Mouse (Mus musculus): ENCODE data around the gene Aff1. TPM values are rescaled to one million over a fixed set of nuclear protein-coding genes. Genes with fewer than 3 reads are reported as not detected.
A peak's percentile ranks its signal among the peaks of the same experiment; 100 is the strongest.

Aff1 gene
- total RNA-seq (2015) (78.6 and 86.8 TPM in 2 replicates), total RNA-seq (2017) (34.1 and 44.3 TPM in 2 replicates)

DNA sequence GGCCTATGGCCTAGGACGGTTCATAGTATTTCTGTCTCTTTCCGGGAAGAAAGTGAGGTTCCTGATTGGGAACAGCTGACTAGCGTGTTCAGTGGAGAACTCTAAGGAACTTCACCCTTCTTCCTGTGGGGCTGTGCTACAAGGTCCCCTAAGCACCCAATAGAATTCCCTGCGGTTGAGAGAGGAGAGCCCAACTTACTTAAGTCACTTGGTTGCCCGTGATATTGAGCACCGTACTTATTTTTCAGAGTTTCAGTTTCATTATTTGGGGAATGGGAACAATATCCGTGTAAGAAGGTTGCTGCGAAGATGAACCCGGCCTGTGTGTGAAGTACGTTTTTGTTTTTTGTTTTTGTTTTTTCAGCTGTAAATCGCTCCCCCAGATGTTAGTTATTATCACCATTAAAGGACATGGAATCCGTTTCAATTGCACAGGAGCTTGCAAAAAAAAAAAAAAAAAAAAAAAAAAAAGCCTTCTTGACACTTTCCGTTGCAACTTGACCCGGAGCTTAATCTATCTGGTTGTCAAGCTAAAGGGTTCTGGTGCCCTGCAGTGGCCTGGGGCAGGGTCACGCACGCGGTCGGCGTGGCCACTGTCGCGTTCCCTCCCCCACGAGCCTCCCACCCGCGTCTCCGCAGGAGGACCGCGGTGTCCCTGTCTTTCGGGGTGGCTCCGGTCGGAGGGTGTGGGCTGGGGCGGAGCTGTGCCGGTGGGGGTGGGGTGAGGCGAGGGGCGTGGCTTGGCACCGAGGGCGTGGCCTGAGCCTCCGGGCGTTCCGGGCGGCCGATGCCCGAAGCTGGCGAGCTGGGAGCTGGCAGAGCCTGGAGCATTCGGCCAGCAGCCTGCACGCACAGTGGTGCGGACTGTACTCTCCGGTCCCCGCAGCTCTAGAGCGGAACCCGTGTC is at the start of gene Aff1:
Gene Aff1, plus strand, starts transcription at position 751 of the 907 bp plus-strand sequence.
- ATAC-seq (replicated peaks; ENCODE audit: poor library complexity), result peak; percentile 80

DNA sequence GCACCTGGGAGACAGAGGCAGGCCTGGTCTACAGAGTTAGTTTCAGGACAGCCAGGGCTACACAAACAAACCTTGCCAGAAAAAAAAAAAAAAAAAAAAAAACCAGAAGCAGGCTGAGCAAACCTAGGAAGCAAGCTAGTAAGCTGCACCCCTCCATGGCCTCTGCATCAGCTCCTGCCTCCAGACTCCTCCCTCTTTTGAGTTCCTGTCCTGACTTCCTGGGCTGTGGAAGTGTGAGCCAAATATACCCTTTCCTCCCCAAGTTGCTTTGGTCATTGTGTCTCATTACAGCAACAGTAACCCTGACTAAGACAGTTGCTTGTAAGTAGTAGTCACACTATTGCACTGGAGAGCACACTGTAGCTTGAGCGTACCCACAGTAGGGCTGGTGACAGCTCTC is 48.0 kb upstream of the Aff1 start:
- ATAC-seq (replicated peaks; ENCODE audit: poor library complexity), result 0 out of 2 replicates have a peak, but pooled peaks have one; percentile 20

GRCm38 (mm10) chr5:103647320-103647719 is 44.9 kb upstream of the Aff1 start:
- no peak for ATAC-seq (replicated peaks; ENCODE audit: poor library complexity)

- peak; percentile 65 for ATAC-seq (replicated peaks; ENCODE audit: poor library complexity)
Measured at GRCm38 (mm10) chr5:103654225-103654624, 37.9 kb upstream of the Aff1 start.

DNA sequence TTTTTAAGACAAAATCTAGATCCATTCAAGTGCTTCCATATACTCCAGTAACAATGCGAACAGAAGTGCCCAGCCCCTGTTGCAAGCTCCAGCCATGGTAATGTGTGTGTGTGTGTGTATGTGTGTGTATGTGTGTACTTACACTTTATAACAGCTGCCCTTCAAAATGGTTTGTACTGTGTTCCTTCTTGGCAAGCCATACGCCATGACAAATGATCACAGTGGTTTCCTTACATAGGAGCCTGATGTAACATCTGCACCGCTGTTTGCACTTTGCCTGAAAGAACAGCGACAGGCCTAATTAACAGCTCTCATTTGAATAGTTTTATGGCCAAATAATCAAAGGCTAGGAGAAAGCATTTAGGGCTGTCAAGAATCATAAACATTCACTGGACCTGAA is 37.4 kb upstream of the Aff1 start:
- no peak for ATAC-seq (replicated peaks; ENCODE audit: poor library complexity)

DNA sequence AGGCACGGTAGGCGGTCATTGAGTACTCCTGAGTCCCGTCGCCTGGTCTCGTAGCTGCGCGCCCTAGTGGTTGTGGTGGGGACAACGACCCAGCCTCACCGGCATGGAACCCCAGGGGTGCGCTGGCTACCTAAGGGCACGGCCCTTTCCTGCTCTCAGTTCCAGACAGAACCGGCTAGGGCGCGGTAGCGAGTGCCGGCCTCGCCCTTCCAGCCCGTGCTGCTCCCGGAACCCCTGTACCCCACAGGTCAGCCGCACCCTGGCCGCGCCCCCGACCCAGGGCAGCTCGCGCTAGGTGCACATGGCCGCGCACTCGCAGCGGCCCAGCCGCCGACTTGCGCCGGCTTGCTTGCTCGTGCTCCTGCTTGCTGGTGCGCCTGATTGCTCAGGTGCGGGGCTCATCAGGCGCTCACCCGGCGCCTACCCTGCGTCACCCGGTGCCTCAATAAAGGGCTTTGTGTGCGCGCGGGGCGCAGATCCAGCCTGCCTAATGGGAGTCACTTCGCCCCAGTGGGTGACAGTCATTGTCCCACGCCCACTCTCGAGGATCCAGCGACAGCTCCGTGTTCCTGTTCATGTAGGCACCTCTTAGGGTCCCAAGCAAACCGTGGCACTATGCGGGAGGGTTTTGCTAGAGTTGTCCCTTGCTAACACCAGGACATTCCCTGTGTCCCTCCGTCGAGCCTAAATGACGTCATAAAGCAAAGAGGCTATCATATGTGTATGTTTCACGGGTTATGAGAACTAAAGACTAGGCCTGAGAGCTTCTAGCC is 36.6 kb upstream of the Aff1 start, which contains the start of gene 1700016H13Rik:
Gene 1700016H13Rik, minus strand, starts transcription at position 665 of the 773 bp plus-strand sequence.
- ATAC-seq (replicated peaks; ENCODE audit: poor library complexity), result peak; percentile 81

- peak; percentile 32; the same call in 1 of the 2 replicates for ATAC-seq (replicated peaks; ENCODE audit: poor library complexity)
Measured at GRCm38 (mm10) chr5:103658921-103659320, 33.3 kb upstream of the Aff1 start.

GRCm38 (mm10) chr5:103659571-103659970 is 32.6 kb upstream of the Aff1 start:
- peak; percentile 59 for ATAC-seq (replicated peaks; ENCODE audit: poor library complexity)

DNA sequence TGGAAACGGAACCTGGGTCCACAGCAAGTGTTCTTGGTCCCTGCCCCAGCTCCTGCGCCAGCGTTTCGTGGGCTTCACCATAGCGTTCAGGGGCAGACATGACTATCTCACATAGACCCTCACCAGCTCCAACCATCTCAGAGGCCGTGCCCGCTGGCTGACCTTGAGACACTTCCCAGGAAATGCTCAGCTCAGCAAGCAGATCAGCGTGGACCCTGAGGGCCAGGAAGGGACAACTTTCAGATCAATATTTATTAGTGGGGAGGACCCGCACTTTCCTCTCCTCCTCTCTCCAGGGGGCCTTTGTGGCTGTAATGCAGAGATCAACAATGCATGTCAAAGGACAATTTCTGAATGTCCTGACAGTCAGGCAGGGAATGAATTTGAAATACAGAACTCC is 27.2 kb upstream of the Aff1 start:
- no peak for ATAC-seq (replicated peaks; ENCODE audit: poor library complexity)

- no peak for ATAC-seq (replicated peaks; ENCODE audit: poor library complexity)
Measured at GRCm38 (mm10) chr5:103665876-103666275, 26.3 kb upstream of the Aff1 start.

DNA sequence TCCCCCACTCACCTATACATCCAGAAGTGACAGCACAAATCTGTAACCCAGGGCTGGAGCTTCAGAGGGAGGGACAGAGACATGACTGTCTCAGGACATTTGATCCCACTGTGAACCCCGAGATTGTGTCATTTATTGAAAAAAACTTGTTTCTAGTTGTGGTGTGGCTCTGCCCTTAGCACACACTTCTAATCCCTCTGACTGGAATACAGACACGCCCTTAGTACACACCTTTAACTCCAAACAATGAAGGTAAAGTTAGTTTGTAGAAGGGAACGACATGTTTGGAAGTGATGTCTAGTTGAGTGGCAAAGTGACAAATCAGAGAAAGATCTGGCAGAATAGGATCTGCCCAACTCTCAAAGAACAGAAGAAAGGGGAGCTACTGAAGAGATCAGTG is 20.3 kb upstream of the Aff1 start:
- ATAC-seq (replicated peaks; ENCODE audit: poor library complexity), result no peak

DNA sequence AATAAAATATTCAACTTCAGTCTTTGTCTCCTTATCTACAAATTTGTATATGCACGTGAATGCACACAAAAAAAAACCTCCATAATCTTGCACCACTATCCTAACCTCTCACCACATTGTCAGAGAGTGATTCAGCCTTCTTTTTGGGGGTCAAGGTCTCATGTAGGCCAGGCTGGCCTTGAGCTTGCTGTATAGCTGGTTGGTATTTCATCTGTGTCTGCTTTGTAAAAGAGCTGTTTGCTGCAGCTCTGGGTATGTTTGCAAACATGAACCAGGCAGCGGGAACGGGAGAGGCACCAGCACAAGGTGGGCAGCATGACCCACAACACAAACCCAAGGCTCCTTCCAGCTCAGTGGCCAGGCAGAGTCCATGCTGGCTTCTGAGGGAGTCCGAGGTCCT is 18.6 kb upstream of the Aff1 start:
- ATAC-seq (replicated peaks; ENCODE audit: poor library complexity), result no peak

DNA sequence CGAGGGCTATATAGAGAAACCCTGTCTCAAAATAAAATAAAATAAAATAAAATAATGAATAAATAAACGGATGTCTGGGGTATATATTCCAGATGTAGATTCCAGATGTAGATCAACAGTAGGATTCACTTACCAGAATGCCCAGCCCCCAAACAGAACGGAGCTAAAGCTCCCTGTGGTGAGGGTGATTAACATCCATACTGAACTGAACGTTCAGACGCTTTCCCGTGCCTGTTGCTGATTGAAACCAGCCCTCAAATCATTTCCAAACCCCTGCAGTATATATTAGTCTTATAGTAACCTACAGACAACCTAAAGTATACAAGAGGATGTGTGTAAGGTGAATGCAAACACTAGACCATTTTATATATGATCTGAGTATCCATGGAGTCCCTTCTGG is 17.7 kb upstream of the Aff1 start:
- ATAC-seq (replicated peaks; ENCODE audit: poor library complexity), result no peak

GRCm38 (mm10) chr5:103676289-103676881 is 15.8 kb upstream of the Aff1 start:
- no peak for ATAC-seq (replicated peaks; ENCODE audit: poor library complexity)

DNA sequence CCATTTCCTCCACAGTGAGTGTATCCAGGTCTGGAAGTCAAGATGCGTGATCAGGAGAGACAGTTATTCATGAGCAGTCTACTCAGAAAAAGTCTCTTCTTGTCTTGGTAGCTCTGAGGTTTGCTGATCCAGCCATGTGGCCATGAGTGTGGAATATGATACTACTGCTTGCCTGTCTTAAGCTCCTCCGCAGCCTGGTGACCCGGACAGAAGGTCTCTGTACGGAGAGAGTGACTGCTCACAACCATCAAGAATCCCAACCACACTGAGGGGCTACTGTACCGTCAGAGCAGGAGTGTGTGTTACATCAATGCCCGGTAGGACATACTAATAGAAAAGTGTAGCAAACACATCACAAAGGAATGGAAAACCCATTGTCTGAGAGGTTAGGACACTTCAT is 14.3 kb upstream of the Aff1 start:
- no peak for ATAC-seq (replicated peaks; ENCODE audit: poor library complexity)

DNA sequence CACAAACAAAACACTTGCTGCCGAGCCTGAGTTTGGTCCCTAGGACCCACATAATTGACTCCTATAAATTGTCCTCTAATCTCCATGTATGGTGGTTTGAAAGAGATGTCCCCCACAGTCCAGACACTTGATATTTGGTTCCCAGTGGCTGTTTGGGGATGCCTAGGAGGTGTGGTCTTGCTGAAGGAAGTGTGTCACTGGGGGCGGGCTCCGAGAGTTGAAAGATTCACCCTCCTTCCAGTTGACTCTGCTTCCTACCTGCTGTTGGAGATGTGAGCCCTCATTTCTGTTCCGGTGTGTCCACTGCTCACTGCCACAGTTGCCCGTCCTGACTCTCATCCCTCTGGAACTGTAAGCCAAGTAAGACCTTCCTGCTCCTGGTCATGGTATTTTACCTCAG is 13.2 kb upstream of the Aff1 start:
- no peak for ATAC-seq (replicated peaks; ENCODE audit: poor library complexity)

GRCm38 (mm10) chr5:103680381-103680780 is 11.8 kb upstream of the Aff1 start:
- peak; percentile 98 for ATAC-seq (replicated peaks; ENCODE audit: poor library complexity)

DNA sequence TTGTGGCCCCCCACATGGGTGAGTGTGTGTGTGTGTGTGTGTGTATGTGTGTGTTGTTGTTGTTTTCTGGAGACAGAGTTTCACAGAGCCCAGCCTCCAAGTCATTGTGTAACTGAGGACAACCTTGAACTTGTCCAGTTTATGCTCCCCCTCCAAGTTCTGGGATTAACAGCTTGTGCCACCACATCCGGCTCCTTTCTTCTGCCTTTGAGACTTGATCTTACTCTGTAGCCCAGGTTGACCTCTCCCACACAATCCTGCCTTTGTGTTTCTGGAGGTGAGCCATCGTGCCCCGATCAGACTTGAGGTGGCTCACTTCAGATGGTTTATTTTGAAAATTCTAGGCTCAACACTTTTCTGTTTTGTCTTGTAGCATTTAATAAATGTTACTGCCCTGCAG is 10.3 kb upstream of the Aff1 start:
- no peak for ATAC-seq (replicated peaks; ENCODE audit: poor library complexity)

GRCm38 (mm10) chr5:103689645-103690044 is 2.5 kb upstream of the Aff1 start:
- no peak for ATAC-seq (replicated peaks; ENCODE audit: poor library complexity)

- no peak for ATAC-seq (replicated peaks; ENCODE audit: poor library complexity)
Measured at GRCm38 (mm10) chr5:103690190-103690589, 2.0 kb upstream of the Aff1 start.

DNA sequence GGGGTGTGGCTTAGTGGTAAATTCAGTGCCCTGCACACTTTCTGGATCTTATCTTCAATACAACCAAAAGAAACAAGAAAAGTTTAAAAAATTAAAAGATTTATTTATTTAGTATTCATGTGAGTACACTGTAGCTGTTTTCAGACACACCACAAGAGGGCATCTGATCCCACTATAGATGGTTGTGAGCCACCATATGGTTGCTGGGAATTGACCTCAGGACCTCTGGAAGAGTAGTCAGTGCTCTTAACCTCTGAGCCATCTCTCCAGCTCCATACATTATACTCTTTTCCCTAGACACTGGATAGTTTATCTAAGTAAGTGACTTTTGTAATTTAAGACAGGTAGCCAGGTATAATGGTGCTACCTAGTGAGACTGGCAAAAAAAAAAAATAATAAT is 1.0 kb upstream of the Aff1 start:
- no peak for ATAC-seq (replicated peaks; ENCODE audit: poor library complexity)
